29 mouse cellular contexts compared by ENCODE assay signal in the genomic region with DNA sequence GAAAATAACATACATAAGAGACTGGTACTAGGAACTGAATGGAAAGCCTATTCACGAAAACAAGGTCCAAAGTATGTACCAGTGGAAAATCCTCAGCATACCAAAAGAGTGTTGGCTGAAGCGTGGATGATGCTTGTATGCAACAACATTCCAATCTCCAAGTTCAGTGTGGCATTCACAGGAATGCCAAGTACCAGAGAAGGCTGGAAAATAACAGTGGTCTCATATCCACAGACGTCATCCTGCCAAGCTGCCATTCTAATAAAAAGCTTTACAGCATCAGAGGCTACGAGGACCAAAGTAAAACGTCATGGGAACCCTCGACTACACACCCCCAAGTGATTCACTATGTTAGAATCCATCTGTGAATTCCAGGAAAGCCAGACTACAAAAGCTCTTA.
DNase-seq lines count a peak whose midpoint lies in the region; ATAC-seq and TF ChIP-seq lines count a peak whose summit lies in the region.
"Had no signal": no experiment of that assay in that cellular context is flagged by ENCODE, and none has a peak within 500 bp of the region (broad histone marks: within the 10 kb centered on the region; RNA-seq: fewer than 3 reads in every experiment).

No protein-coding gene starts in this region.

- no peak for ATAC-seq in heart, embryonic 13.5 days (ENCODE audit: extremely low read depth, insufficient number of reproducible peaks, low FRiP score, low TSS enrichment)
- peak; percentile 80 for ATAC-seq in lung, postnatal 0 days
- ATAC-seq: activated CD4-positive, CD25-positive, alpha-beta regulatory T cell, adult 4 months; forebrain, embryonic 14.5 days; hindbrain, postnatal 0 days; intestine, embryonic 16.5 days had no signal

- H3K9me3 ChIP-seq in heart, embryonic 13.5 days: no peaks in the 10 kb centered on the region
- H3K9me3 ChIP-seq in lung, postnatal 0 days (ENCODE audit: low read length): no peaks in the 10 kb centered on the region
- H3K9me3 ChIP-seq: embryonic facial prominence, embryonic 12.5 days; limb, embryonic 13.5 days; liver, embryonic 13.5 days; lung, embryonic 15.5 days; megakaryocyte, embryonic 14.5 days; neural tube, embryonic 12.5 days had no signal

- peak overlapping the region; percentile 31 for H3K4me2 ChIP-seq in heart, embryonic 13.5 days
- H3K4me2 ChIP-seq in lung, postnatal 0 days (replicated peaks; ENCODE audit: low read depth, low read length): no peak overlapping the region
- H3K4me2 ChIP-seq: embryonic facial prominence, embryonic 12.5 days; limb, embryonic 13.5 days; liver, embryonic 13.5 days; lung, embryonic 15.5 days; neural tube, embryonic 12.5 days had no signal

- no peaks in the 10 kb centered on the region for H3K36me3 ChIP-seq in heart, embryonic 13.5 days
- H3K36me3 ChIP-seq in lung, postnatal 0 days (ENCODE audit: insufficient read depth, low read length): no peaks in the 10 kb centered on the region
- H3K36me3 ChIP-seq: embryonic facial prominence, embryonic 12.5 days; limb, embryonic 13.5 days; liver, embryonic 13.5 days; lung, embryonic 15.5 days; neural tube, embryonic 12.5 days had no signal

- peak; percentile 93 for TF ChIP-seq EP300 in lung, postnatal 0 days (IDR thresholded peaks at IDR 0.05)

- H3K4me1 ChIP-seq in heart, embryonic 13.5 days: peaks cover 13% of the 10 kb centered on the region
- no peaks in the 10 kb centered on the region for H3K4me1 ChIP-seq in lung, postnatal 0 days (ENCODE audit: insufficient read depth, low read depth, low read length)
- H3K4me1 ChIP-seq: embryonic facial prominence, embryonic 12.5 days; limb, embryonic 13.5 days; liver, embryonic 13.5 days; lung, embryonic 15.5 days; megakaryocyte, embryonic 14.5 days; neural tube, embryonic 12.5 days had no signal

- TF ChIP-seq CTCF in lung, postnatal 0 days (IDR thresholded peaks at IDR 0.05): no peak

- peak overlapping the region; percentile 83 for H3K27ac ChIP-seq in heart, embryonic 13.5 days (replicated peaks)
- H3K27ac ChIP-seq in lung, postnatal 0 days (ENCODE audit: low read length): no peak overlapping the region
- H3K27ac ChIP-seq: embryonic facial prominence, embryonic 12.5 days; gastrocnemius, adult 2 months; hindbrain, postnatal 0 days; layer of hippocampus, adult 2 months; limb, embryonic 13.5 days; liver, embryonic 13.5 days; lung, embryonic 15.5 days; neural tube, embryonic 12.5 days had no signal

- no peak overlapping the region for H3K4me3 ChIP-seq in heart, embryonic 13.5 days
- no peak overlapping the region for H3K4me3 ChIP-seq in lung, postnatal 0 days (ENCODE audit: low read depth, low read length)
- H3K4me3 ChIP-seq: embryonic facial prominence, embryonic 12.5 days; erythroblast, embryonic 14.5 days; gastrocnemius, adult 2 months; layer of hippocampus, adult 2 months; limb, embryonic 13.5 days; liver, embryonic 13.5 days; lung, embryonic 15.5 days; megakaryocyte, embryonic 14.5 days; neural tube, embryonic 12.5 days had no signal

- WGBS in heart, embryonic 13.5 days: 33% methylated on average over 6 of the region's 6 CpGs
- WGBS in lung, postnatal 0 days: 64% methylated on average over 6 of the region's 6 CpGs

- no peaks in the 10 kb centered on the region for H3K27me3 ChIP-seq in heart, embryonic 13.5 days (replicated peaks)
- H3K27me3 ChIP-seq in lung, postnatal 0 days (replicated peaks; ENCODE audit: insufficient read depth, low read length): no peaks in the 10 kb centered on the region
- H3K27me3 ChIP-seq: embryonic facial prominence, embryonic 12.5 days; limb, embryonic 13.5 days; liver, embryonic 13.5 days; lung, embryonic 15.5 days; megakaryocyte, embryonic 14.5 days; neural tube, embryonic 12.5 days had no signal

- intact Hi-C loops in heart, postnatal 25 days (cut with DNase I): no loop called here

- no peak for DNase-seq in heart, postnatal 25 days (ENCODE audit: low spot score)
- peak; percentile 5 to 8 for DNase-seq in lung, adult 18-20 months
- DNase-seq in lung, postnatal 14 days: no peak
- peak; percentile 27 for DNase-seq in lung, postnatal 0 days (ENCODE audit: low spot score)
- no peak for DNase-seq in right cerebral cortex, adult 18-20 months
- no peak for DNase-seq in kidney, postnatal 4 days
- DNase-seq: adrenal gland, postnatal 10 days; cerebellum, adult 18-20 months; cerebellum, postnatal 14 days; gastrocnemius, adult 2 months; kidney, adult 9 months; kidney, postnatal 14 days; liver, embryonic 13.5 days; midbrain, embryonic 14.5 days; retina, postnatal 1 day; right cerebral cortex, postnatal 4 days; thymus, postnatal 14 days had no signal

- H3K9ac ChIP-seq in heart, embryonic 13.5 days: no peak overlapping the region
- no peak overlapping the region for H3K9ac ChIP-seq in lung, postnatal 0 days (replicated peaks; ENCODE audit: low read depth)
- H3K9ac ChIP-seq: embryonic facial prominence, embryonic 12.5 days; limb, embryonic 13.5 days; liver, embryonic 13.5 days; lung, embryonic 15.5 days; neural tube, embryonic 12.5 days had no signal

Comparison
In these comparisons a context has a peak if more than half of its experiments do, and no peak if none do; other contexts are left out.
1. DNase-seq: peak in lung, adult 18-20 months (2 of 2) and lung, postnatal 0 days (single experiment); none in heart, postnatal 25 days (single experiment), lung, postnatal 14 days (single experiment), right cerebral cortex, adult 18-20 months (single experiment) and kidney, postnatal 4 days (0 of 2).